Mouse (Mus musculus) embryonic facial prominence, embryonic 13.5 days (tissue): Measurements from ENCODE around the gene Dapk1. TPM values are rescaled to one million over a fixed set of nuclear protein-coding genes. Genes with fewer than 3 reads are reported as not detected.

Experiments used
- ATAC-seq: fragments of 200-750 bp; cut with Nextera tagmentation; 2 replicates; pipeline ENCODE4 v1.8.0; 2017; ENCODE audit warnings: low read depth; ENCODE audit not compliant: insufficient number of reproducible peaks, insufficient read depth, low FRiP score, low TSS enrichment
- H3K27ac ChIP-seq: fragments of 300-500 bp; sonication (generic); 2 replicates; pipeline ENCODE4 v1.5.1; 2015; ENCODE audit warnings: moderate library complexity, mild to moderate bottlenecking, inconsistent platforms
- H3K27me3 ChIP-seq: fragments of 300-500 bp; sonication (generic); 2 replicates; pipeline ENCODE4 v1.6.1; 2015; ENCODE audit warnings: mild to moderate bottlenecking, inconsistent platforms
- H3K36me3 ChIP-seq: fragments of 300-500 bp; sonication (generic); 2 replicates; pipeline ENCODE4 v1.6.1; 2015; ENCODE audit warnings: mild to moderate bottlenecking, inconsistent platforms
- H3K4me1 ChIP-seq: fragments of 300-500 bp; sonication (generic); 2 replicates; pipeline ENCODE4 v1.6.1; 2015; ENCODE audit warnings: inconsistent platforms
- H3K4me2 ChIP-seq: fragments of 300-500 bp; sonication (generic); 2 replicates; pipeline ENCODE4 v1.6.1; 2015; ENCODE audit warnings: moderate library complexity, mild to moderate bottlenecking, inconsistent platforms
- H3K4me3 ChIP-seq: fragments of 300-500 bp; sonication (generic); 2 replicates; pipeline ENCODE4 v1.5.1; 2015; ENCODE audit warnings: mild to moderate bottlenecking, inconsistent platforms
- H3K9ac ChIP-seq: fragments of 300-500 bp; sonication (generic); 2 replicates; pipeline ENCODE4 v1.6.1; 2015; ENCODE audit warnings: mild to moderate bottlenecking, inconsistent platforms
- H3K9me3 ChIP-seq: fragments of 300-500 bp; sonication (generic); 2 replicates; pipeline ENCODE4 v1.6.1; 2016; ENCODE audit warnings: inconsistent platforms
- WGBS: fragments of 180-500 bp; shearing (Covaris S2); methylation state at CpG from one replicate; pipeline ENCODE4 v1.1.7; 2015; ENCODE audit warnings: mixed read lengths; 5-methylcytosine and 5-hydroxymethylcytosine counted together
- polyA plus RNA-seq: library from polyadenylated mRNA; unstranded; fragments of >200 nt; fragmentation: Nextera tagmentation; extraction: Ambion mirVana; gene quantifications from 2 replicates; pipeline ENCODE4 v1.2.1, GENCODE M21; 2015

The Dapk1 gene
- polyA plus RNA-seq, 1 experiment from 2014 or later = 19.2 TPM

- Histone ChIP-seq H3K36me3 (peaks cover 28% of the 10 kb centered on the region), H3K9me3 (no peaks in the 10 kb centered on the region), H3K9ac (no peak overlapping the region), H3K27ac (no peak overlapping the region), H3K4me1 (peaks cover 11% of the 10 kb centered on the region; the same call in 1 of the 2 replicates), H3K4me3 (no peak overlapping the region), H3K27me3 (no peaks in the 10 kb centered on the region), H3K4me2 (no peak overlapping the region)
- ATAC-seq = no peak
- WGBS = 93% methylated on average over 12 of the region's 12 CpGs
Measured at GRCm38 (mm10) chr13:60701671-60702171, 100.0 kb downstream of the Dapk1 start.

GRCm38 (mm10) chr13:60707541-60708468 lies 106.1 kb downstream of the Dapk1 start:
- peaks cover 15% of the 10 kb centered on the region; the same call in 1 of the 2 replicates for H3K4me1 ChIP-seq
- WGBS = 84% methylated on average over 16 of the region's 16 CpGs
- no peak for ATAC-seq

GRCm38 (mm10) chr13:60709136-60709535 lies 107.4 kb downstream of the Dapk1 start:
- Histone ChIP-seq H3K27me3 (no peaks in the 10 kb centered on the region), H3K9ac (no peak overlapping the region), H3K9me3 (no peaks in the 10 kb centered on the region), H3K36me3 (0 out of 2 replicates have a peak, but pooled peaks cover 6% of the 10 kb centered on the region), H3K4me3 (no peak overlapping the region), H3K4me1 (peaks cover 15% of the 10 kb centered on the region; the same call in 1 of the 2 replicates), H3K4me2 (no peak overlapping the region), H3K27ac (no peak overlapping the region)
- ATAC-seq = no peak
- 84% methylated on average over 6 of the region's 6 CpGs for WGBS

More at GRCm38 (mm10) chr13:60707541-60708468, 106.1 kb downstream of the Dapk1 start:
- Histone ChIP-seq H3K27me3 (no peaks in the 10 kb centered on the region), H3K4me3 (no peak overlapping the region), H3K9me3 (no peaks in the 10 kb centered on the region), H3K4me2 (no peak overlapping the region), H3K9ac (no peak overlapping the region), H3K36me3 (0 out of 2 replicates have a peak, but pooled peaks cover 6% of the 10 kb centered on the region), H3K27ac (no peak overlapping the region)

- 42% methylated on average over 3 of the region's 3 CpGs for WGBS
- H3K36me3 ChIP-seq = no peaks in the 10 kb centered on the region
- no peaks in the 10 kb centered on the region for H3K9me3 ChIP-seq
- H3K4me2 ChIP-seq = no peak overlapping the region
- no peak overlapping the region for H3K27ac ChIP-seq
- H3K9ac ChIP-seq = no peak overlapping the region
- peaks cover 15% of the 10 kb centered on the region; the same call in 1 of the 2 replicates for H3K4me1 ChIP-seq
- no peak for ATAC-seq
- no peak overlapping the region for H3K4me3 ChIP-seq
- no peaks in the 10 kb centered on the region for H3K27me3 ChIP-seq
Measured at GRCm38 (mm10) chr13:60710963-60711362, 109.2 kb downstream of the Dapk1 start.

GRCm38 (mm10) chr13:60713537-60713936 lies 111.8 kb downstream of the Dapk1 start:
- no peak for ATAC-seq
- 93% methylated on average over 4 of the region's 4 CpGs for WGBS
- peaks cover 12% of the 10 kb centered on the region; the same call in 1 of the 2 replicates for H3K36me3 ChIP-seq
- H3K27ac ChIP-seq = no peak overlapping the region
- no peak overlapping the region for H3K4me3 ChIP-seq
- peaks cover 15% of the 10 kb centered on the region; the same call in 1 of the 2 replicates for H3K4me1 ChIP-seq
- no peak overlapping the region for H3K4me2 ChIP-seq
- no peak overlapping the region for H3K9ac ChIP-seq
- no peaks in the 10 kb centered on the region for H3K27me3 ChIP-seq
- H3K9me3 ChIP-seq = no peaks in the 10 kb centered on the region

- 77% methylated on average over 3 of the region's 3 CpGs for WGBS
- peaks cover 6% of the 10 kb centered on the region; the same call in 1 of the 2 replicates for H3K4me1 ChIP-seq
- no peak overlapping the region for H3K27ac ChIP-seq
- ATAC-seq = no peak
- no peak overlapping the region for H3K4me3 ChIP-seq
- H3K36me3 ChIP-seq = peaks cover 34% of the 10 kb centered on the region
- no peak overlapping the region for H3K9ac ChIP-seq
- no peak overlapping the region for H3K4me2 ChIP-seq
- H3K9me3 ChIP-seq = no peaks in the 10 kb centered on the region
- no peaks in the 10 kb centered on the region for H3K27me3 ChIP-seq
Measured at GRCm38 (mm10) chr13:60716107-60716506, 114.4 kb downstream of the Dapk1 start.

GRCm38 (mm10) chr13:60717421-60717820 lies 115.7 kb downstream of the Dapk1 start:
- Histone ChIP-seq H3K27me3 (no peaks in the 10 kb centered on the region), H3K9ac (no peak overlapping the region), H3K4me3 (no peak overlapping the region), H3K4me2 (no peak overlapping the region), H3K36me3 (peaks cover 36% of the 10 kb centered on the region), H3K4me1 (no peaks in the 10 kb centered on the region), H3K27ac (no peak overlapping the region), H3K9me3 (no peaks in the 10 kb centered on the region)
- 89% methylated on average over 10 of the region's 10 CpGs for WGBS
- no peak for ATAC-seq

- H3K4me3 ChIP-seq = no peak overlapping the region
- no peaks in the 10 kb centered on the region for H3K9me3 ChIP-seq
- H3K9ac ChIP-seq = no peak overlapping the region
- no peak overlapping the region for H3K4me2 ChIP-seq
- H3K4me1 ChIP-seq = peaks cover 3% of the 10 kb centered on the region; the same call in 1 of the 2 replicates
- no peak overlapping the region for H3K27ac ChIP-seq
- ATAC-seq = no peak
- H3K36me3 ChIP-seq = peaks cover 53% of the 10 kb centered on the region
- 87% methylated on average over 10 of the region's 10 CpGs for WGBS
- H3K27me3 ChIP-seq = no peaks in the 10 kb centered on the region
Measured at GRCm38 (mm10) chr13:60719581-60719980, 117.8 kb downstream of the Dapk1 start.

GRCm38 (mm10) chr13:60722763-60723162 lies 121.0 kb downstream of the Dapk1 start:
- Histone ChIP-seq H3K27ac (no peak overlapping the region), H3K4me2 (no peak overlapping the region), H3K9ac (no peak overlapping the region), H3K36me3 (peaks cover 64% of the 10 kb centered on the region), H3K27me3 (no peaks in the 10 kb centered on the region), H3K4me1 (peaks cover 3% of the 10 kb centered on the region; the same call in 1 of the 2 replicates), H3K9me3 (no peaks in the 10 kb centered on the region), H3K4me3 (no peak overlapping the region)
- no peak for ATAC-seq
- 85% methylated on average over 8 of the region's 8 CpGs for WGBS

- no peak overlapping the region for H3K9ac ChIP-seq
- no peak overlapping the region for H3K4me2 ChIP-seq
- H3K36me3 ChIP-seq = peaks cover 68% of the 10 kb centered on the region
- no peaks in the 10 kb centered on the region for H3K9me3 ChIP-seq
- 91% methylated on average over 9 of the region's 9 CpGs for WGBS
- H3K4me1 ChIP-seq = peaks cover 2% of the 10 kb centered on the region; the same call in 1 of the 2 replicates
- H3K27me3 ChIP-seq = no peaks in the 10 kb centered on the region
- ATAC-seq = no peak
- H3K27ac ChIP-seq = no peak overlapping the region
- H3K4me3 ChIP-seq = no peak overlapping the region
Measured at GRCm38 (mm10) chr13:60728276-60729054, 126.7 kb downstream of the Dapk1 start.

GRCm38 (mm10) chr13:60729055-60729402 lies 127.3 kb downstream of the Dapk1 start:
- Histone ChIP-seq H3K4me1 (no peaks in the 10 kb centered on the region), H3K36me3 (peaks cover 64% of the 10 kb centered on the region), H3K27me3 (no peaks in the 10 kb centered on the region), H3K4me2 (no peak overlapping the region), H3K9me3 (no peaks in the 10 kb centered on the region), H3K9ac (no peak overlapping the region), H3K4me3 (no peak overlapping the region), H3K27ac (no peak overlapping the region)
- ATAC-seq = no peak
- 69% methylated on average over 3 of the region's 3 CpGs for WGBS
